In the genomic region with DNA sequence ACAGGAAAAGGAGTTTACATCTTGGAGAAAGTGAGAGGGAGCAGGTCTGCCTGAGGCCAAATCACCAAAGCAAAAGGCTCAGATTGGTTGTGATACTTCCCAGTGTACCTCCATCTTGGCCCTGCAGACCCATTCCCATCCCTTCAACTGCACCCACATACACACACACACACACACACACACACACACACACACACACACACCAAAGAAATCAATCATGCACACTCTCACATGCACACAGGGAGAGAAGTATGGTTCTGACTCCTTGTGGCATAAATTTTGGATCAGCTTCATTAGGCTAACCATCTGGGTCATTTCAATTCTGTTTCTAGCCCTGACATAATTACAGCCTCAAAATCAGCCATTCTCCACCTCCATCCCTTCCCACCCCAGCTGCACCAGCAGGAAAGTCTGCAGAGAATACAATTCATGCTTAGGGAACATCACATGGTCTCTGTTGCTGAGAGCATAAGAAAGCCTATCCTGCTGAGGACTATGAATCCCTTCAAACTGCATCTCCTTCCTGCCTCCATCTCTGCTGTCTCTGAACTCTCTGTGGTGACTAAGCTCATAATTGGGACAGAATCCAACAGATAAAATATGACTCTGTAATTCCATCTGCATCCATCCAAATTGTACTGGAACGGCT, we compare ENCODE assay signal across 11 mouse cellular contexts.
DNase-seq lines count a peak whose midpoint lies in the region; ATAC-seq and TF ChIP-seq lines count a peak whose summit lies in the region.
"Had no signal": no experiment of that assay in that cellular context is flagged by ENCODE, and none has a peak within 500 bp of the region (broad histone marks: within the 10 kb centered on the region; RNA-seq: fewer than 3 reads in every experiment).

No protein-coding gene starts in this region.

- no peaks in the 10 kb centered on the region for H3K36me3 ChIP-seq in heart, embryonic 12.5 days
- H3K36me3 ChIP-seq in lung, embryonic 14.5 days (ENCODE audit: insufficient read depth): no peaks in the 10 kb centered on the region
- H3K36me3 ChIP-seq in forebrain, embryonic 15.5 days: no peaks in the 10 kb centered on the region
- H3K36me3 ChIP-seq in intestine, embryonic 16.5 days (ENCODE audit: control insufficient read depth, insufficient read depth, low read length): no peaks in the 10 kb centered on the region
- H3K36me3 ChIP-seq: lung, embryonic 15.5 days had no signal

- TF ChIP-seq CTCF in lung, embryonic 14.5 days (IDR thresholded peaks at IDR 0.05; ENCODE audit: low read depth): no peak

- 78% methylated on average over 1 of the region's 1 CpGs for WGBS in heart, embryonic 12.5 days
- WGBS in lung, embryonic 14.5 days: 36% methylated on average over 1 of the region's 1 CpGs
- WGBS in forebrain, embryonic 15.5 days: 32% methylated on average over 1 of the region's 1 CpGs
- WGBS in intestine, embryonic 16.5 days: 51% methylated on average over 1 of the region's 1 CpGs

- H3K27ac ChIP-seq in heart, embryonic 12.5 days (ENCODE audit: poor library complexity, severe bottlenecking): no peak overlapping the region
- H3K27ac ChIP-seq in lung, embryonic 14.5 days (ENCODE audit: low read depth): no peak overlapping the region
- no peak overlapping the region for H3K27ac ChIP-seq in forebrain, embryonic 15.5 days (replicated peaks)
- no peak overlapping the region for H3K27ac ChIP-seq in intestine, embryonic 16.5 days (ENCODE audit: low read length)
- H3K27ac ChIP-seq: lung, embryonic 15.5 days had no signal

- no peaks in the 10 kb centered on the region for H3K27me3 ChIP-seq in heart, embryonic 12.5 days (replicated peaks)
- H3K27me3 ChIP-seq in lung, embryonic 14.5 days (ENCODE audit: insufficient read depth, low read length): no peaks in the 10 kb centered on the region
- H3K27me3 ChIP-seq in forebrain, embryonic 15.5 days: no peaks in the 10 kb centered on the region
- H3K27me3 ChIP-seq in intestine, embryonic 16.5 days (replicated peaks; ENCODE audit: control insufficient read depth, insufficient read depth, low read length): no peaks in the 10 kb centered on the region
- H3K27me3 ChIP-seq: lung, embryonic 15.5 days had no signal

- DNase-seq in heart, adult 8-10 months (ENCODE audit: low spot score): peak; percentile 44
- peak; percentile 26 for DNase-seq in lung, embryonic 14.5 days
- no peak for DNase-seq in lung, postnatal 36 days
- DNase-seq in layer of hippocampus, adult 9-11 months: peak; percentile 64
- DNase-seq in adrenal gland, adult 8-10 months: no peak
- DNase-seq: thymus, postnatal 25 days had no signal

- H3K9me3 ChIP-seq in heart, embryonic 12.5 days (replicated peaks): no peaks in the 10 kb centered on the region
- no peaks in the 10 kb centered on the region for H3K9me3 ChIP-seq in lung, embryonic 14.5 days (ENCODE audit: low read depth, low read length)
- no peaks in the 10 kb centered on the region for H3K9me3 ChIP-seq in forebrain, embryonic 15.5 days
- H3K9me3 ChIP-seq in intestine, embryonic 16.5 days (ENCODE audit: control insufficient read depth, low read length): no peaks in the 10 kb centered on the region
- H3K9me3 ChIP-seq: lung, embryonic 15.5 days had no signal

- H3K4me3 ChIP-seq in heart, embryonic 12.5 days: no peak overlapping the region
- H3K4me3 ChIP-seq in lung, embryonic 14.5 days (ENCODE audit: low read depth, low read length): no peak overlapping the region
- no peak overlapping the region for H3K4me3 ChIP-seq in forebrain, embryonic 15.5 days
- no peak overlapping the region for H3K4me3 ChIP-seq in intestine, embryonic 16.5 days (ENCODE audit: low read length)
- H3K4me3 ChIP-seq: lung, embryonic 15.5 days; myocyte had no signal

- no peak overlapping the region for H3K9ac ChIP-seq in heart, embryonic 12.5 days
- H3K9ac ChIP-seq in lung, embryonic 14.5 days: no peak overlapping the region
- H3K9ac ChIP-seq in forebrain, embryonic 15.5 days (replicated peaks): no peak overlapping the region
- no peak overlapping the region for H3K9ac ChIP-seq in intestine, embryonic 16.5 days (ENCODE audit: low read depth, low read length)
- H3K9ac ChIP-seq: lung, embryonic 15.5 days had no signal

- H3K4me2 ChIP-seq in heart, embryonic 12.5 days: no peak overlapping the region
- no peak overlapping the region for H3K4me2 ChIP-seq in lung, embryonic 14.5 days
- no peak overlapping the region for H3K4me2 ChIP-seq in forebrain, embryonic 15.5 days (replicated peaks)
- no peak overlapping the region for H3K4me2 ChIP-seq in intestine, embryonic 16.5 days (ENCODE audit: low read depth, low read length)
- H3K4me2 ChIP-seq: lung, embryonic 15.5 days had no signal

- H3K4me1 ChIP-seq in heart, embryonic 12.5 days (replicated peaks): no peaks in the 10 kb centered on the region
- no peaks in the 10 kb centered on the region for H3K4me1 ChIP-seq in lung, embryonic 14.5 days (ENCODE audit: insufficient read depth)
- H3K4me1 ChIP-seq in forebrain, embryonic 15.5 days: 0 out of 2 replicates have a peak, but pooled peaks cover 5% of the 10 kb centered on the region
- no peaks in the 10 kb centered on the region for H3K4me1 ChIP-seq in intestine, embryonic 16.5 days (ENCODE audit: control insufficient read depth, insufficient read depth, low read length)
- H3K4me1 ChIP-seq: lung, embryonic 15.5 days had no signal

- ATAC-seq in heart, embryonic 12.5 days (ENCODE audit: insufficient number of reproducible peaks, low FRiP score): no peak
- no peak for ATAC-seq in lung, embryonic 14.5 days (ENCODE audit: insufficient read depth)
- peak; percentile 73 for ATAC-seq in forebrain, embryonic 15.5 days (replicated peaks)
- no peak for ATAC-seq in intestine, embryonic 16.5 days

Comparison
In these comparisons a context has a peak if more than half of its experiments do, and no peak if none do; other contexts are left out.
1. DNase-seq: peak in heart, adult 8-10 months (single experiment), lung, embryonic 14.5 days (single experiment) and layer of hippocampus, adult 9-11 months (single experiment); none in lung, postnatal 36 days (single experiment) and adrenal gland, adult 8-10 months (single experiment).